Mouse (Mus musculus): ENCODE data around the gene Sdk1.

DNA sequence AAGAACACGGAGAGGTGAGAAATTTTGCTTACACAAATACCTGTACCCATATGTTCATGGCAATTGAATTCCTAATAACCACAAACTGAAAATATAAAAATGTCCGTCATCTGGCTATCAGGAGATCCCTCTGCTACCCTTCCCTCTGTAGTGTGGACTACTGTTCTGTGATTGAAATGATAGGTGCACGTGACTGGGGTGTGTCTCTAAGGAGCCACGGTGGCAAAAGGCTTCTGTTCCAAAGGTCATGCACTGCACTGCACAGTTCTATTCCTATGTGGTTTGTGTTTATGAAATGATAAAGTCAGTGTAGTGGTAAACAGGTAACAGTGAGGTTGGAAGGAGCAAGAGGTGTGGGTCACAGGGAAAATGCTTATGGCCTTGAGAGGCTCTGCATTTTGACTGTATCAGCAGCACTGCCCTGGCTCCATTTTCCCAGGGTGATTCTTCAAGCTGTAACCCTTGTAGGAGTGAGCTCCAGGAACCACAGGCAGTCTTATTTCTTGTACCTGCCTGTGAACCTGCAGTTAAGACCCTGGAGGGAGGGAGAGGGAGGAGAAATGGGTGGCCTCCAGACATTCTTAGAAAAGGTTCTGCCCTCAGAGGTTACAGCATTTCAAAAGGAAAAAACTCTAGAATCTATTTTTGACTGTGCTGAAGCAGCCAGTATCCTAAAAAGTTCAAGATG, 410.5 kb downstream of the Sdk1 start:
- TF ChIP-seq POLR2A (IDR thresholded peaks at IDR 0.05; ENCODE audit: insufficient read depth, low read length) (no peak), CTCF (IDR thresholded peaks at IDR 0.05; ENCODE audit: low read depth, low read length) (no peak)
